Mouse (Mus musculus) cerebellum, postnatal 36 days (tissue): Measurements from ENCODE around the gene Foxq1.

Source experiments
- DNase-seq, 2 experiments: peaks; one replicate each; pipeline ENCODE4 v3.0.0; 2021 to 2022; ENCODE audit warnings: mixed read lengths in 2 of 2

The Foxq1 gene

GRCm38 (mm10) chr13:31555834-31556233 is at the start of gene Foxq1:
Foxq1 (plus strand) TSS chr13:31556134.
- no peak for DNase-seq

- DNase-seq = no peak
These were observed 49.3 kb upstream of the Foxq1 start for GRCm38 (mm10) chr13:31506494-31507167.

DNA sequence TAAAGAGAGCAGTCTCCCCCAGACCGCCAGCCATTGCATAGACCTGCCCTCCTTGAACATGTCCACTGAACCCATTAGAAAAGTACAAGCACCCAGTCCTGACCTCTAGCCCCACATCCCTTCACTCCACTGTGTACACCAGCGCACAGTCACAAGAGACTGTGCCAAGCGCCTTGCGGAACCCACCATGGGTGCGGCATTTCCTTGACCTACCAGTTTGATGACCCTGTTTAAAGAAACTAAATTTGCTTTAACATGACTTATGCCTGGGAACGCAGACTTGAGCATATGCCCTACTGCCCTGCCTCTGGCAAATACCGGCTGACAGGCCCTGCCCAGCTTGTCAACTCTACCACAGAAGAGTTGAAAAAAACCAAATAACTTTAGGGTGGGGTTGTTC is 40.7 kb upstream of the Foxq1 start:
- no peak for DNase-seq

DNA sequence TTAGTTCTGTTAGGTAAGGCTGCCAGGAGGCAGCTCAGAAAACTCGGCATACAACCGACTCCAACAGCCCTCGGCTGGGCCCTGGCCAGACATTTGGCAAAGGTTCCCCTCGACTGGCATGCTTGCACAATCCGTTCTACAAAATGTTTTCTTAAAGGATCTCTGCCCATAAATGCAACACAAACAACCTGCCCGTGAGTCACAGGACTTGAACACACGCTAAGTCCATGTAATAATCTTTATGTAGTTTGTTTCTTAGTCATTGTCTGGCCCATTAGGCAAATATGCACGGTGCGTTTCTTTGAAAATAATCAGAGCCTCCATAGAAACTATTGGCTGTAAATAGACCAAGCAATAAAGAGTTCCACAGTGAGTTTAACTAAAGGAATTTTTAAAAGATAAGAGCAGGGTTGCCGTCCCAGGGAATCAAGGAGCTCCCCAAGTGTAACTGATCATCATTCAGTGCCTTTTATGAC is 37.5 kb upstream of the Foxq1 start:
- DNase-seq = peak; percentile 56 to 60

- DNase-seq = no peak
These were observed 37.0 kb upstream of the Foxq1 start for GRCm38 (mm10) chr13:31518971-31519370.

- DNase-seq = no peak
These were observed 31.0 kb upstream of the Foxq1 start for GRCm38 (mm10) chr13:31524976-31525375.

DNA sequence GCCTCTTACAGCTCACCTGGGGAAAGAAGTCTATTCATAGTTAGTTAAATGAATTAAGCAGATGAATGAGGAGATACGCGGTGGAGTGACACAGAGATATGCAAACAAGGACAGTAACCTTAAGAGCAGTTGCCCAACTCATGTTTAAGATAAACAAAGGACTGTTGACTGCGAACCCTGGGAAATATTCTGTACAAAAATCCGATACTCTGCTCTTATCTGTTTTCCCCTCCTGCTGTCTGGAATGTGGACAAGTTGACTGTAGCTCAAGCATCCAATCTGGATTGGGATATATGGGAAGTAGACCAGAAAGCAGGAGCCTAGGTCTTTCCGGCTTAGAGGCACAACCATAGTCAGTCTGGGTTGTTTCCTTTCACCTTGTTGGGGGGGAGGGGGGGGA is 24.7 kb upstream of the Foxq1 start:
- no peak for DNase-seq

- no peak for DNase-seq
These were observed 24.3 kb upstream of the Foxq1 start for GRCm38 (mm10) chr13:31531651-31532061.

GRCm38 (mm10) chr13:31534726-31535125 is 21.2 kb upstream of the Foxq1 start:
- DNase-seq = no peak

GRCm38 (mm10) chr13:31543021-31543420 is 12.9 kb upstream of the Foxq1 start:
- no peak for DNase-seq

GRCm38 (mm10) chr13:31546784-31547183 is 9.2 kb upstream of the Foxq1 start:
- no peak for DNase-seq

- no peak for DNase-seq
These were observed 8.7 kb upstream of the Foxq1 start for GRCm38 (mm10) chr13:31547204-31547603.

DNA sequence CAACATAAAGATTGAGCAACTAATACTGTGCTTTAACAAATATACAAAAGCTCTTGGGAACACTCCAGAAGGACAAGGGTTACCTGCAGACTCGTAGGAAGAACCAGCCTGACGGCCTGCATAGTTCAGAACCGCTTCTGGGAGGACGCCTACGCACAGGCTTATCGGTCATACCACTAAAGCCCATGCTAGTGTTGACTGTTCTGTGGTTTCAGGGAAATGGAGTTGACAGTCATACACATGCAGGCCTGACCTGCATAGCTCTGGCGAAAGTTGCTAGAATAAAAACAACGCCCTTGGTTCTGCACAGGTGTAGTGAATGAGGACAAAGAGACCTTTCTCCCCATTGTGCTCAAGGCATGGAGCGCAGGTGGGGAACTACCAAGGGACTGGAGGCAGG is 8.3 kb upstream of the Foxq1 start:
- DNase-seq = no peak

- DNase-seq = peak in 1 of 2 experiments; percentile 5
These were observed 1.2 kb downstream of the Foxq1 start for GRCm38 (mm10) chr13:31556964-31557767.

DNA sequence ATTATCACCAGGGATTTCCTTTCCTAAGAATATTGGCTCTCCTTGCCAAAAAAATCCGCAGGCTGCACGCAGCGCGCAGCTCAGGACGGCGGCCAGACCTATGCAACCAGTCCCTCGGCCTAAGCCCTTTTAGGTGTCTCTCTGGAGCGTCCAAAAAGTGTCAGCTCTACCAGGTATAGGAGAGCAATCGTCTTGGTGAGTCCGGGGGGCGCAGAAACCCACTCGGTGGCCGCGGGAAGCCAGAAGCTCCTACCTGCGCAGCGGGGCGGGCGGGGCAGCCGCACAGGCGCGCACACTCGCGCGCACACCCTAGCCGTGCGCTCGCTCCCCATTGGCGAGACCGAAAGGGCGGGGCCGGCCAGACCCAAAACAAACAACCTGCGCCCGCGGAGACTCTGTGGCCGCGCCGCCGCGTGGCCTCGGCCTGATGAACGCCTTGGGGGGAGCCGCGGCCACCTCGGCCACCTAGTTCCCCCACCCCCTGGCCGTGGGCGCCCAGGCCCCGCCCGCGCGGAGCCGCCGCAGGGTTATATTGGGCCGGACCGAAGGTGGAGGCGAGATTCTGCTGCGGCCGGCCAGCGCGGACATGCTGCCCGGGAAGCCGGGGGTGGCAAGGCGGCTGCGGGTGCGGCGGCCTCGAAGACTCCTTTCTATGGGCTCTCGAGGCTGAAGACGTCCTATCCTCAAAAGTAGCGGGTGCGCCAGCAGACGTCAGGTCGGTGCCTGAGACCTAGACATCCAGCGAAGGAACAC is 2.0 kb downstream of the Foxq1 start:
- peak; percentile 45 to 57 for DNase-seq

DNA sequence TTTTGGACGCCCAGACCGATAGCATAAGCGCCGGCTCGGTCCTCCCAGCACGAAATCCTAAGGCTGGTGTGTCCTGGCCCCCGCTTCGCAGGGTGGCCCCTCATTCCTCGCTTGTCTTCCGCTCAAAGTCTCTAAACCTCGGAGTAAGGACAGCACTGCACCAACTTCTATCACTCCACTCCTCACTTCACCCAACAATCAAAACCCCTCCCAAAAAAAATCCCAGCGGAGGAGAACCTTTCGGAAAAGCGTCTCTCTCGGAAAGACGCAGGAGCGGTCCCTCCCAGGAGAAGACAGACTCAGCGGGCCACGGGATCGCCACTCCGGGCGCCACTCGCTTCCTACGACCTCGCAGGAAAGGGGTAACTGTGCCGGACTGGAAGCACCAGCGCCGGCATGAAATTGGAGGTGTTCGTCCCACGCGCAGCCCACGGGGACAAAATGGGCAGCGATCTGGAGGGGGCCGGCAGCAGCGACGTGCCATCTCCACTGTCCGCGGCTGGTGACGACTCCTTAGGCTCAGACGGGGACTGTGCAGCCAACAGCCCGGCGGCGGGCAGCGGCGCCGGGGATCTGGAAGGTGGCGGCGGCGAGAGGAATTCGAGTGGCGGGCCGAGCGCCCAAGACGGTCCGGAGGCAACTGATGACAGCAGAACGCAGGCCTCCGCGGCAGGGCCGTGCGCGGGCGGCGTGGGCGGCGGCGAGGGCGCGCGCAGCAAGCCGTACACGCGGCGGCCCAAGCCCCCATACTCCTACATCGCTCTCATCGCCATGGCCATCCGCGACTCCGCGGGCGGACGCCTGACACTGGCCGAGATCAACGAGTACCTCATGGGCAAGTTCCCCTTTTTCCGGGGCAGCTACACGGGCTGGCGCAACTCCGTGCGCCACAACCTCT is 2.8 kb downstream of the Foxq1 start, which contains the start of gene A530084C06Rik:
TSS of gene A530084C06Rik (minus strand) at position 813 of the 898 bp plus-strand sequence.
- peak; percentile 10 to 13 for DNase-seq

GRCm38 (mm10) chr13:31559419-31560144 is 3.6 kb downstream of the Foxq1 start:
- peak; percentile 33 to 58 for DNase-seq

DNA sequence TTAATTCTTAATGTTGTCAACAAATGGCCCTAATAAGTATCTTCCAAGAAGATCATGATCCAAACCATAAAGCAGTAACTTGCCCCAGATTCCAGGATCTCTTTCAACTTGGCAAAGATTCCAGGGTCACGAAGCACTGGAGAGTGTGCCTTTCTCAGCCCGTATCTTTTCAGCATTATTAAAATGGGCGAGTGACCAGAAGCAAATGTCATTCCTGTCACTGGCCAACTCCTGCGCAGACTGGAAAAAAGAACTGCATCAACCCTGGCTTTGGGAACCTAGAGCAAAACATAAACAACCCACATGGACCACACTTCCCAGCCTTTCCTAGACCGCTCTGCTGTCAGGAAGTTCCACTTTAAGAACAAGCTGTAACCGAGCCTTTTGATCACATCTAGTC is 8.5 kb downstream of the Foxq1 start:
- DNase-seq = no peak

DNA sequence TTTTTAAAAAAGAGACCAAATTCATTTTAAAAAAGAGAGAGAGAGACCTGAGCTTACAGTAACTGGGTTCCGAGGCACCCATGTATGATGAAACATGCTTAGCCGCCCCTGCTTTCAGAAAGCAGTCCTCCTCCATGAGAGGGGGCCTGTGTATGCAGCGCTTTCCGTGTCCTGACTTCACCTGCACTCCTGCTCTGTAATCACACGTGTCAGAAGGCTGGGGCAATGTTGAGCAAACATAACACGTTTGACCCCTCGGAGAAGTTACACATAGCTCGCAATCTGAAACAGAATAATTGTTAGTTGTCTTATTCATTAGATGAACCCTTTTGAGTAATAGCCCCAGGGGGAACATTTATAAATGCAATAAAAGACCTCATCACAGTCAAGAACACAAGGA is 11.2 kb downstream of the Foxq1 start:
- no peak for DNase-seq

DNA sequence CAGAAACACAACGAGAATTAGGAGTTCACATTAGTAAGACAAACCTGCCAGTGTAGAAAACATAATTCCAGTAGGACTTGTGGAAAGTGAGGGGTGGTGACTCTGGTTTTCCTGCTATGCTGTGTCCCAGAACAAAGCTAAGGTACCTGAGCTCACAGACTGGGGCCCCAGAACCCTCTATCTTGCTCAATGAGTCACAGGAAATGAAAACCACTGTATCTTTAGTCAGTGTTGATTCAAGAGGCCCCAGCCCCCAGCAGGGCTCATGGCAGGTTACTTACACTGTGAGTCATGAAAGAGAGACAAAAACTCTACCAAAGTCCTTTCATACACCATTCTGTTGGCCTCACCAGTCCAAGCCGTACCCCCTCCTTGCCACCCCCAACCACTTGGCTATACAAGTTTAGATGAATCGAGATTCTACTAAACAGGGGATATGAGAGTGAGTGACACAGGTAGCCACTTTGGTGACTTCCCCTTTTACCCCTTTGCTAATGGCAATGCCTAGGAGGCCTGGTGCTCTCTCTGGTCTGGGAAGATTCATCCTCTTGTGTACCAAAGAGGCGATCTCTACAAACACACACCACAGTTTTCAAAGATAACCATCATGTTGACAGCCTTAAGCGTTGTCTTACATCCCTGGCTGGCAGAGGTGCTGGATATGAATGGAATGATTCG is 11.8 kb downstream of the Foxq1 start:
- DNase-seq = no peak
